Mouse (Mus musculus) ES-CJ7 (cell line): Measurements from ENCODE around the gene Fam216a.

Experiments
- DNase-seq: peaks from one replicate; pipeline ENCODE4 v3.0.0; 2011; ENCODE audit warnings: low read depth, low spot score

Fam216a gene

DNA sequence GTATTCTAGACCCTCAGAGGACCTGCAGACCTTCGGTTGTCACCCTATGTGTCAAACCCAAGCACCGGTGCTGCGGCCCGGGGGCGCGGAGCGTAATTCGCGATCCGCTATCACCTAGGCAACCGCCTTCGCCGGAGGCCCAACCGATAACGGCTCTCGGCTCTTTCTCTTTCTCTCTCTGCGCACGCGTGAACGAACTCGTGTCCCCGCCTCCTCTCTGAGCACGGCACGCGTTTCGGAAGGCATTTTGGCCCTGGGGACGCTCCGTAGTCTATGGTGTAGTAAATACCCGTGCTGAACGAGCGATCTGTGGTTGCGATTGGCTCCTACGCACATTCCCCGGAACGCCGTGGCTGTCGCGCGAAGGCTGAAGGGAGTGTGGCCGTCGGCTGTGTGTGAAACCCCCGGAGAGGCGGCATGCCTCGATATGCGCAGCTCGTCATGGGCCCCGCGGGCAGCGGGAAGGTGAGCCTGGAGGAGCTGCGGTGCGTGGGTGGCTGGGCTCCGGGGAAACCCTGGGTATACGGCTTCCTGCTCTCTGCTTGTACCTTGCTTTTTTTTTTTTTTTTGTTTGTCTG is at the start of gene Fam216a:
TSS of gene Fam216a (minus strand) at position 173 of the 578 bp plus-strand sequence.
- peak; percentile 100 for DNase-seq

GRCm38 (mm10) chr5:122421271-122422068 is 49.3 kb upstream of the Fam216a start, which contains the start of gene Anapc7:
Anapc7 (plus strand) TSS chr5:122421693.
- DNase-seq, result no peak

- DNase-seq, result peak; percentile 53
These were observed 48.5 kb upstream of the Fam216a start for GRCm38 (mm10) chr5:122420676-122421075.

DNA sequence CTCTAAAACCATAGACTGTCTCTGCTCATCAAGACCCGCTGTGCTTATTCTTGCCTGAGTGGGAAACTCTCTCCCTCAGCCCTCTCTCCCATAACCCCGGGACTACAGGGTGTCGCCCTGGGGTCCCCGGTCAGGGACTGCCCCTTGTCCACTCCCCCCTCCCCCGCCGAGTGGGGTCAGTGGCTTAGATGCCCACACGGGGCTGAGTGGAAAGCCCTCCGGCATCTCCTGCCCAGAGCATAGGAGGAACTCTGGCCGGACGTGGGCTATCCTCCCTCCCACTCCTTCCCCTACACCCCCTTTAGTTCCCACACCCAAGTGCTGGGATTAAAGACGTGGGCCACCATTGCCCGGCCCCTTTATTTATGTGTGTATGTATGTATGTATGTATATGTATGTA is 43.3 kb upstream of the Fam216a start:
- no peak for DNase-seq

- no peak for DNase-seq
These were observed 42.2 kb upstream of the Fam216a start for GRCm38 (mm10) chr5:122414351-122414750.

GRCm38 (mm10) chr5:122412826-122413225 is 40.7 kb upstream of the Fam216a start:
- no peak for DNase-seq

DNA sequence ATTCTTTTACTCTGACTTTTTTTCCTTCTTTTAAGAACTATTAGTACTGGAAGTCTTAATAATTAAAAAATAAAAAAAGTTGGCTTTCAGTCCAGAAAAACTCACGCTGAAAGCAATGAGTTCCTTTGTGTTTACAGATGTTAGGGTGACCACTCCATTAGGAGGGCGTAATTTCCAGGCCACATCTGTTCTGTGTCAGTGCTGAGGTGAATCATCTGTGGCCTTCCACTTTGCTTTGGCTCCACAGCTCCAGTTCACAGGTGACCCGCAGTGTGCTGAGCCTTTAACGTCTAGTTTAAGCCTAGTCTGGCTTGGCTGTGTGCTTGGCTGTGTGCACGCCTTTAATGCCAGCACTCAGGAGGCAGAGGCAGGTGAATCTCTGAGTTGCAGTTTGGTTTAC is 39.7 kb upstream of the Fam216a start:
- DNase-seq, result no peak

GRCm38 (mm10) chr5:122409692-122410645 is 37.8 kb upstream of the Fam216a start:
- peak; percentile 68 for DNase-seq

GRCm38 (mm10) chr5:122405537-122405936 is 33.4 kb upstream of the Fam216a start:
- DNase-seq, result no peak

- DNase-seq, result no peak
These were observed 31.2 kb upstream of the Fam216a start for GRCm38 (mm10) chr5:122403362-122403761.

DNA sequence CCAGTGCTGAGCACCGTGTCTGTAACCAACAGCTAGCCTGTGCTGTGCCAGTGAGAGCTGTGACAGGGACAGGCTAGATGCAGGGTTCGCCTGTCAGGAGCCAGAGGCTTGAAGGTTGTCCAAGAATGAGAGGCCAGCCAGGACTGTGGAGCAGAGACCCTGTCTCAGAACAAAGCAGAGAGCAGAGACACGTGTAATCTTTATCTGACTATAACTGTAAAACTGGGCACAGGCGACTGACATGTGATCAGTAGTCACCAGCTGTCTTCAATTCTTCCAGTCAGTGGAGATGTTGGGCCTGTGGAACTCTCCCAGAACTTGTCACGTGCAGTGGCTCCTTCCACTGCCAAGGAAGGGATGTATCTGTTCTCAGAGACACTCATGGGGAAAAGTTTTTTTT is 30.6 kb upstream of the Fam216a start:
- DNase-seq, result no peak

- DNase-seq, result no peak
These were observed 30.0 kb upstream of the Fam216a start for GRCm38 (mm10) chr5:122402160-122402559.

GRCm38 (mm10) chr5:122401303-122401640 is 29.1 kb upstream of the Fam216a start:
- peak; percentile 74 for DNase-seq

- no peak for DNase-seq
These were observed 28.6 kb upstream of the Fam216a start for GRCm38 (mm10) chr5:122400628-122401302.

DNA sequence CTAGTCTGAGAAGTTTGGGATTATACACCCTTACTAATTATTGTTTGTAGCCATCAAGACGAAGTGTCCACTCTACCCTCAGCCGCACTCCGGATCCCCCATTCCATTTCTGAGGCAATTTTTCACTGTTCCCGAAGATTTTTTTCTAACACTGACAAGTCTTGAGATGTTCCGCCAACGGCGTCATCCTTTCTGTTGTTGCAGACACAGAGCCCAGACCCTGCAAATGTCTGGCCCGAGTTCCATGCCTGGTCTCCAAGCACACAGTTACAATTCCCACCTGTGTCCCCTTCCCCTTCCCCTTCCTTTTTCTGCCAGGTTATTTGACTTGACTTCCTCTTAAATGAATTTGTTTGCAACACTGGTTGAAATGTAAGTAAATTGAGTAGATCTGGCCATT is 27.7 kb upstream of the Fam216a start:
- DNase-seq, result no peak

DNA sequence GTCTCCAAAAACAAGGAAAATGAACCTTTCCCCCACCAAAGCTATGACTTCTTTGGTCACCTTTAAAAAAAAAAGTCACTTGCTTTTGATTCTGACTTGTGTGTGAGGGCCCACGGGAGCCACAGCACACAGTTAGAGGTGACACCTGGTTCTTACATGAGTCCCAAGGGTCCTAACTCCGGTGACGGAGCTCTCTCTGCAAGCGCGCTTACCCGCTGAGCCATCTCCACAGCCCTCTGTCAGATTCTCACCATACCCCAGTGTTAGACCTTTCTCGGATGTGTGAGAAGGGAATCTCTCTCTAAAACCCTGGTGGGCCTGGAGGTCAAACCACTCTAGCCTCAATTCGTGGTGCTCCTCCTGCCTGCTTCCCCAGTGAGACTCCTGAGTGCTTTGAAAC is 25.3 kb upstream of the Fam216a start:
- DNase-seq, result no peak

DNA sequence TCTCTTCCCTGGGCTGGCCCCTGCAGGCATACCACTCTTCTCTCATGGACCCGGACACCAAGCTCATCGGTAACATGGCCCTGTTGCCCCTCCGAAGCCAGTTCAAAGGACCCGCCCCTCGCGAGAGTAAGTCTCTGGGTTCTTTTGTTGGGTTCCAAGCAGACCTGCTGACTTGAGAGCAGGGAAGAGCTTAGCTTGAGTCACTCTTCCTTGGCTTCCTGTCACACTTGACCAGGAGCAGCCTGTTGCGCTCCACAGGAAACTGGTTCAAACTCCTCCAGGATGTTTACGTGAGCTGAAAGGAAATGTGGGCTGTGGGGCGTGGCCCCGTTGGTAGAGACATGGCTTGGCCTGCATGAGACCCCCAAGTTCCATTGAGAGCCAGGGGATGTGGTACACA is 24.6 kb upstream of the Fam216a start:
- DNase-seq, result peak; percentile 66

DNA sequence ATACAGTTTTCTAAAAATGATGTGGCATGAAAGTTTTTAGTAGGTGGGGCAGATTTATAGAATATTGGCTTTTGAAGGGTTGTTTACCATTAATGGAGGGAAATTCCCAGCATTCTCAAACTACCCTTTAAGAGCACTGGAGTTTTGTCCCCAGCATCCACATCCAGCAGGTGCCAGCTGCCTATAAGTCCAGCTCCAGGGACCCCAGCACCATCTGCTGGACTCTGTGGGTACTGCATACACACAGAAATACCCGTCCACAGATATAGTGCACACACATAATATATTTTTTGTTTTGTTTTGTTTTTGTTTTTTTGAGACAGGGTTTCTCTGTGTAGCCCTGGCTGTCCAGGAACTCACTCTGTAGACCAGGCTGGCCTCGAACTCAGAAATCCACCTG is 21.7 kb upstream of the Fam216a start:
- DNase-seq, result peak; percentile 76

DNA sequence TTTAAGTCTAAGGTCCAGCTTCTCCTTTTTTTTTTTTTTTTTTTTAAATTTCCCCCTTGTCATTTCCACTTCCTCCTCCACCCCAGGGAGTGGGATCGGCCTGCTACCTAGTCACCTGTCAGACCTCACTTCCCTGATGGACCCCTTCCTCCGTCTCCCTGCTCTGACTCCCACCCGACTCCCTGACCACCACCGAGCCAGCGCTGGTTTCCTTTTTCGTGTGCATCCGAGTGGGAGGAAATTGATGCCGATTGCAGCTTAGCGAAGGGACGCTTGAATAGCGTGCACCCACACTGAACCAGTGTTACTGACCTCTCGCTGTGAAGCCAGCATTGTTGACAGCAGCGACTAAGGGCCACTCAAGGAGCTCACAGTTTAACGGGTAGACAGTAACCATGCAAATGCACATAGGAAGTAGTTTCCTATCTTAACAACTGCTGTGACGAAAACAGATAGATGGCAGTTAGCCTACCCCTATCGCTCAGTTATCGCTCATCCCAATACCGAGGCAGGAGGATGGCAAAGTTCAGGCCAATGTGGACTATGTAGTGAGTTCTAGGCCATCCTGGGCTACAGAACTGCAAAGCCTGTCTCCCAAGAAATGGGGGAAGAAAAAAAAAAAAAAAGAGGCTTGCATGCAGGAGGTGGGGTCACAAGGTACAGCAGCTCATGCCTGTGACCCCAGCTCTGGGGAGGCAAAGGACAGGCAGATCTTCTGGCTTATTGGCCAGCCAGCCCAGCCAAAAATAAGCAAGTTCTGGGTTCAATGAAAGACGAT is 20.3 kb upstream of the Fam216a start:
- DNase-seq, result no peak

GRCm38 (mm10) chr5:122391786-122392180 is 19.6 kb upstream of the Fam216a start, which contains the start of gene Arpc3:
Arpc3 (plus strand) TSS chr5:122391878.
- peak; percentile 88 for DNase-seq
